Mouse (Mus musculus) limb, embryonic 15.5 days (tissue): ENCODE results near the gene Pitx2. TPM values are rescaled to one million over a fixed set of nuclear protein-coding genes. Genes with fewer than 3 reads are reported as not detected.

Source experiments
- ATAC-seq: fragments of 200-750 bp; cut with Nextera tagmentation; 2 replicates; pipeline ENCODE4 v1.8.0; 2017; ENCODE audit warnings: low read depth, moderate TSS enrichment; ENCODE audit not compliant: insufficient number of reproducible peaks, low FRiP score, low TSS enrichment
- H3K27ac ChIP-seq: fragments of 300-500 bp; sonication (generic); 2 replicates; pipeline ENCODE4 v1.5.1; 2015; ENCODE audit warnings: moderate library complexity, mild to moderate bottlenecking, inconsistent platforms
- H3K27me3 ChIP-seq: fragments of 300-500 bp; sonication (generic); 2 replicates; pipeline ENCODE4 v1.6.1; 2015; ENCODE audit warnings: inconsistent platforms
- H3K36me3 ChIP-seq: fragments of 300-500 bp; sonication (generic); 2 replicates; pipeline ENCODE4 v1.6.1; 2015; ENCODE audit warnings: inconsistent platforms
- H3K4me1 ChIP-seq: fragments of 300-500 bp; sonication (generic); 2 replicates; pipeline ENCODE4 v1.6.1; 2015; ENCODE audit warnings: inconsistent platforms
- H3K4me2 ChIP-seq: fragments of 300-500 bp; sonication (generic); 2 replicates; pipeline ENCODE4 v1.6.1; 2015; ENCODE audit warnings: mild to moderate bottlenecking, inconsistent platforms
- H3K4me3 ChIP-seq: fragments of 300-500 bp; sonication (generic); 2 replicates; pipeline ENCODE4 v1.5.1; 2015; ENCODE audit warnings: mild to moderate bottlenecking, inconsistent platforms
- H3K9ac ChIP-seq: fragments of 300-500 bp; sonication (generic); 2 replicates; pipeline ENCODE4 v1.6.1; 2015; ENCODE audit warnings: inconsistent platforms
- H3K9me3 ChIP-seq: fragments of 300-500 bp; sonication (generic); 2 replicates; pipeline ENCODE4 v1.6.1; 2016; ENCODE audit warnings: inconsistent platforms
- WGBS: fragments of 180-500 bp; shearing (Covaris S2); methylation state at CpG from one replicate; pipeline ENCODE4 v1.1.7; 2015; 5-methylcytosine and 5-hydroxymethylcytosine counted together
- polyA plus RNA-seq: library from polyadenylated mRNA; unstranded; fragments of >200 nt; fragmentation: Nextera tagmentation; extraction: Ambion mirVana; gene quantifications from 2 replicates; pipeline ENCODE4 v1.2.1, GENCODE M21; 2015

The Pitx2 gene
- polyA plus RNA-seq, 1 experiment from 2014 or later: 9.1 TPM

GRCm38 (mm10) chr3:129203761-129204440, 4.2 kb downstream of the Pitx2 start:
- peaks cover 36% of the 10 kb centered on the region for H3K4me1 ChIP-seq
- no peak overlapping the region for H3K27ac ChIP-seq
- H3K36me3 ChIP-seq: no peaks in the 10 kb centered on the region
- H3K4me2 ChIP-seq: peak overlapping the region; percentile 84
- no peak overlapping the region for H3K9ac ChIP-seq
- ATAC-seq: no peak
- H3K9me3 ChIP-seq: no peaks in the 10 kb centered on the region
- 6% methylated on average over 35 of the region's 35 CpGs for WGBS
- H3K4me3 ChIP-seq: peak overlapping the region; percentile 40
- H3K27me3 ChIP-seq: peaks cover 94% of the 10 kb centered on the region

- Histone ChIP-seq H3K27ac (no peak overlapping the region), H3K36me3 (no peaks in the 10 kb centered on the region), H3K4me3 (peak overlapping the region; percentile 40), H3K4me2 (peak overlapping the region; percentile 84), H3K27me3 (peaks cover 94% of the 10 kb centered on the region), H3K9me3 (no peaks in the 10 kb centered on the region), H3K9ac (no peak overlapping the region), H3K4me1 (peaks cover 30% of the 10 kb centered on the region)
- peak; percentile 82 for ATAC-seq
- under 1% methylated on average over 48 of the region's 48 CpGs for WGBS
Observed at GRCm38 (mm10) chr3:129204441-129205313, 5.0 kb downstream of the Pitx2 start.

- WGBS: 6% methylated on average over 18 of the region's 18 CpGs
- no peak overlapping the region for H3K9ac ChIP-seq
- ATAC-seq: no peak
- no peak overlapping the region for H3K4me2 ChIP-seq
- H3K9me3 ChIP-seq: no peaks in the 10 kb centered on the region
- H3K36me3 ChIP-seq: no peaks in the 10 kb centered on the region
- H3K4me3 ChIP-seq: no peak overlapping the region
- H3K4me1 ChIP-seq: peaks cover 23% of the 10 kb centered on the region
- peaks cover 94% of the 10 kb centered on the region for H3K27me3 ChIP-seq
- no peak overlapping the region for H3K27ac ChIP-seq
Observed at GRCm38 (mm10) chr3:129205481-129206175, 6.0 kb downstream of the Pitx2 start.

- Histone ChIP-seq H3K9me3 (no peaks in the 10 kb centered on the region), H3K4me3 (no peak overlapping the region), H3K36me3 (no peaks in the 10 kb centered on the region), H3K4me2 (no peak overlapping the region), H3K27ac (no peak overlapping the region), H3K9ac (no peak overlapping the region), H3K4me1 (peaks cover 23% of the 10 kb centered on the region), H3K27me3 (peaks cover 96% of the 10 kb centered on the region)
- no peak for ATAC-seq
- 4% methylated on average over 13 of the region's 13 CpGs for WGBS
Observed at GRCm38 (mm10) chr3:129206776-129207175, 7.1 kb downstream of the Pitx2 start.

DNA sequence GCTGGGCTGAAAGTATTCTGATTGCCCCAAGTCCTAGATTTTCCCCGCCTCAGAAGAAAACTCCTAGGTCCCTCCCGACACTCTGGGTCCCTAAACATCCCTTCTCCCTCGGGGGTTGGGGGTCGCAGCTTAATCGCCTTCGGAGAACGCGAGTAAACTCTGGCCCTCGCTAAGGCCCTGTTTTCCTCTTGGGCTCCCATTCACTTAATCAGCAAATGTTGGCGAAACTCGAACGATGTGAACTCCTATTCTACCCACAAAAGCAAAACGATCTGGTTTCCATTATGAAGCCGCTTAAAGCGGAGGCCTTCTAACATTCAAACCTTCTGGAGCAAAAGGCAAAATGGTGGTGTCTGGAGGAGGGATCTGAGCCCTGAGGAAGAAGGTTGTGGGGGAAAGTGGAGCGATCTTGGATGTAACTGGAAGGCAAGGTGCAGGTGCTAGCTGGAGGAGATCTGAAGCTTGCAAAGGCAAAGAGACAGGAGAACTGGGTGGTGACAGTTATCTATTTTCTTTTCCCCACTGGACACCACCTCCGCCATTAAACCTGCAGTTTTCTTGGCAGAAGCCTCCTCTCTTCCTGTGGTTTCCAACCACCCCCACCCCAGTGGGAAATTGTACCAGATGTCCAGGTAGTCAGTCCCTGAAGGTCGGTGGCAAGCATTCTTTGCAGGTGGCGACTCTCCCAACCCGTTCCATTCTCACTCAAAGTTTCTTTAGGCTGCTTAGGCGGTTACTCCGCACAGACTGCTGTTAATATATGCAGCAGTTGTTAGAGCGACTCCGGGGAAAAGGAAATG, 7.8 kb downstream of the Pitx2 start:
- Histone ChIP-seq H3K9me3 (no peaks in the 10 kb centered on the region), H3K4me3 (no peak overlapping the region), H3K36me3 (no peaks in the 10 kb centered on the region), H3K27ac (no peak overlapping the region), H3K4me1 (peaks cover 23% of the 10 kb centered on the region), H3K9ac (no peak overlapping the region), H3K4me2 (no peak overlapping the region), H3K27me3 (peaks cover 96% of the 10 kb centered on the region)
- no peak for ATAC-seq
- 3% methylated on average over 24 of the region's 24 CpGs for WGBS

DNA sequence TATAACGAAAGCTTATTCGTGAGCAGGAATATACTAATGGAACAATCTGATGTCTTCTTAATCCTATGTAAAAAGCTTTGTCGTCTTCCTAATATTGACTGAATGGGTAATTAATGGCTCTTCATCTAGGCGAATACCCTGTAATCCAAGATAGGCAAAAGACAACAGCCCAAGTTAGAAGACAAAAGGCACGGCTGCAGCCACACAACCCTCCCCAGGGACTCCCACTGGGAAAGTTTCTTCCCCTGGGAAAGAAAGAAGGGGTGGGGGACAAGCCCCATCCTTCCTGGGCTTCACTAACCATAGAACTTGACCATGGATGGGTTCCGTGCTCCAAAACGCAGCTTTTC, 8.3 kb downstream of the Pitx2 start:
- Histone ChIP-seq H3K27me3 (peaks cover 96% of the 10 kb centered on the region), H3K4me3 (no peak overlapping the region), H3K9me3 (no peaks in the 10 kb centered on the region), H3K27ac (no peak overlapping the region), H3K4me2 (no peak overlapping the region), H3K36me3 (no peaks in the 10 kb centered on the region), H3K9ac (no peak overlapping the region), H3K4me1 (peaks cover 17% of the 10 kb centered on the region)
- 5% methylated on average over 7 of the region's 7 CpGs for WGBS
- ATAC-seq: no peak

- H3K4me2 ChIP-seq: no peak overlapping the region
- WGBS: 8% methylated on average over 10 of the region's 10 CpGs
- H3K36me3 ChIP-seq: no peaks in the 10 kb centered on the region
- no peak overlapping the region for H3K4me3 ChIP-seq
- no peak for ATAC-seq
- H3K27me3 ChIP-seq: peaks cover 96% of the 10 kb centered on the region
- no peak overlapping the region for H3K27ac ChIP-seq
- peaks cover 14% of the 10 kb centered on the region for H3K4me1 ChIP-seq
- H3K9ac ChIP-seq: no peak overlapping the region
- no peaks in the 10 kb centered on the region for H3K9me3 ChIP-seq
Observed at GRCm38 (mm10) chr3:129208421-129208820, 8.7 kb downstream of the Pitx2 start.

GRCm38 (mm10) chr3:129209266-129209665, 9.6 kb downstream of the Pitx2 start:
- Histone ChIP-seq H3K4me3 (no peak overlapping the region), H3K27ac (no peak overlapping the region), H3K27me3 (peaks cover 96% of the 10 kb centered on the region), H3K9me3 (no peaks in the 10 kb centered on the region), H3K36me3 (no peaks in the 10 kb centered on the region), H3K9ac (no peak overlapping the region), H3K4me2 (no peak overlapping the region), H3K4me1 (peaks cover 16% of the 10 kb centered on the region)
- 10% methylated on average over 4 of the region's 4 CpGs for WGBS
- ATAC-seq: no peak

DNA sequence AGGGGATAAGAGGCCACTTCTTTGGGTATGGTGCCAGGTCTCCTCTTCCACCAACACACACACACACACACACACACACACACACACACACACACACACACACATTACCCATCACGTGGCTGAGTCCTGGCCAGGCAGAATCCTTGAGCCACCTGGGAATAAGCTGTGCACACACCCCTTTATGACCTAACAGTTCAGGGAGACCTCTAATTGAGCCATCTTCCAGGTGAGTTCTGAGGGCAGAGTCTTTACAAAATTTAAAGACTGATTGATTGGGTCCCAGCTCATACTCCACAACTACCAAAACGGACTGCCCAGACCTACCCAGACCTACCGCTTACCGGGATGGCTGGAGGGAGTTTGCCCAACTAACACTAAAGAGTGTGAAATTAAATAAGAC, 10.1 kb downstream of the Pitx2 start:
- Histone ChIP-seq H3K9ac (no peak overlapping the region), H3K4me2 (no peak overlapping the region), H3K4me3 (no peak overlapping the region), H3K27ac (no peak overlapping the region), H3K27me3 (peaks cover 97% of the 10 kb centered on the region), H3K36me3 (no peaks in the 10 kb centered on the region), H3K9me3 (no peaks in the 10 kb centered on the region), H3K4me1 (peaks cover 16% of the 10 kb centered on the region)
- WGBS: 6% methylated on average over 4 of the region's 4 CpGs
- ATAC-seq: no peak

DNA sequence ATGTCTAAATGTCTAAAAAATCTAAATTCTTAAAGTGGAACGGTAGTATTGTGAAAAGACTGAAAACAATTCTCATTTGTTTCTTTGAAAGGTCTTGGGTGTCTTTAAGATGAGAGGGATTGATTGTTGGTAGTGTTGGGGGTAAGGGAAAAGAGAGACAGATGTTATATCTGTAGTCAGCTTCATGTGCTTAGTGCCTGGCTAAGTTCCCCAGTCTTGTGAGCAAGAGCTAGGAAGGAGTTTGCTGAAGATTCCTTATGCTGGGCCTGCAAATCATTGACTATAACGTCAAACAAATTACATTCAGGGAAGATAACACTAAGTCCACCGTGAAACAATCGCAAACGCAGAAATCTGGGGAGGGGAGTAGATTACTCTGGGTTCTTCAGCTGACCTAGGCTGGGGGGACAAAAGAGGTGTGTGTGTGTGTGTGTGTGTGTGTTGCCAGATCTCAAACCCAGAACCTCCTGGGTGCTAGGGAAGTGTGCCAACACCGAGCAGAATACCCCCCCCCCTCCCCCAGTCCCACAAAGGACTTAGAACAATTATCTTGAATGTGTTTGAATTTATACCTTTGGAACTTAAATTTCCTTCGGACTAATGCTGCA, 12.5 kb downstream of the Pitx2 start:
- Histone ChIP-seq H3K4me1 (peaks cover 27% of the 10 kb centered on the region), H3K9me3 (no peaks in the 10 kb centered on the region), H3K27me3 (peaks cover 97% of the 10 kb centered on the region), H3K9ac (no peak overlapping the region), H3K27ac (no peak overlapping the region), H3K4me2 (no peak overlapping the region), H3K4me3 (no peak overlapping the region), H3K36me3 (no peaks in the 10 kb centered on the region)
- 6% methylated on average over 7 of the region's 7 CpGs for WGBS
- ATAC-seq: no peak

DNA sequence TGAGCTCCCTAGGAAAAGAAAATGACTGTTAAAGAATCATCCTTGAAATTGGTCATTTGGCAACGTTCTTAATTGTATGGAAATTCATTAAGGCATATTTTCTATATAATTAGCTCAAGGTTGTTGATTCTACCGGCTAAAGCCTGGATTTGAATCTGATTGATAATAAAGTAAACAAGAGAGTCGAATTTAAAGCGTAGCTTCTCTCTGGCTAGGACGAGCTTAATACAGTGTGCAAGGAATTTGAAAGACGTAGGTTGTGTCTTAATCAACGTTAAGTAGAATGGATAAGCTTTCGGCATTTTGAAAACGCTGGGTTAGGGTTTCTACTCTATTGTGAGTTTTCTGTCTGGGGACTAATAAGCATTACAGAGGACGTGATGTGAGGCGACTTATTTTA, 13.1 kb downstream of the Pitx2 start:
- Histone ChIP-seq H3K9me3 (no peaks in the 10 kb centered on the region), H3K27me3 (peaks cover 97% of the 10 kb centered on the region), H3K4me1 (peaks cover 27% of the 10 kb centered on the region), H3K36me3 (no peaks in the 10 kb centered on the region), H3K4me2 (no peak overlapping the region), H3K9ac (no peak overlapping the region), H3K27ac (no peak overlapping the region), H3K4me3 (no peak overlapping the region)
- ATAC-seq: no peak
- WGBS: 5% methylated on average over 11 of the region's 11 CpGs
